Mouse (Mus musculus): ENCODE data around the gene Egfem1. TPM values are rescaled to one million over a fixed set of nuclear protein-coding genes. Genes with fewer than 3 reads are reported as not detected.

Egfem1 gene
- total and polyA plus RNA-seq, 3 experiments: not detected

GRCm38 (mm10) chr3:29176991-29177390 is 95.2 kb downstream of the Egfem1 start:
- no peak for DNase-seq (ENCODE audit: extremely low read depth)
- Histone ChIP-seq H3K36me3 (replicated peaks in 1 of 2; ENCODE audit: control insufficient read depth in 1 of 2, insufficient read depth in 1 of 2, low read length in 1 of 2) (no peaks in the 10 kb centered on the region), H3K9me3 (replicated peaks; ENCODE audit: low read length) (peaks cover 41% of the 10 kb centered on the region), H3K4me1 (ENCODE audit: control insufficient read depth in 1 of 2, insufficient read depth in 2 of 2) (no peaks in the 10 kb centered on the region), H3K9ac (ENCODE audit: insufficient read depth, low read depth) (no peak overlapping the region), H3K4me3 (replicated peaks in 1 of 3; ENCODE audit: low read depth in 2 of 3, low read length in 2 of 3, poor library complexity in 1 of 3) (no peak overlapping the region), H3K27me3 (replicated peaks) (no peaks in the 10 kb centered on the region), H3K27ac (ENCODE audit: insufficient read depth, low read depth) (no peak overlapping the region), H3K79me2 (replicated peaks; ENCODE audit: control insufficient read depth, extremely low read depth, insufficient read depth, poor library complexity, severe bottlenecking) (no peaks in the 10 kb centered on the region), H3K4me2 (ENCODE audit: insufficient read depth, low read depth, poor library complexity, severe bottlenecking) (no peak overlapping the region)
- dilution Hi-C loops (cut with MboI; ENCODE audit: extremely low pct_ligation_motif_present, extremely low pct_unique_long_range_greater_than_20kb, low sequenced_read_pairs): no loop called here
- TF ChIP-seq GABPA (IDR thresholded peaks at IDR 0.05; ENCODE audit: insufficient replicate concordance, low read depth, low read length) (no peak), ZC3H11A (IDR thresholded peaks at IDR 0.05; ENCODE audit: low read depth, low read length) (no peak), NRF1 (IDR thresholded peaks at IDR 0.05; ENCODE audit: low read depth, low read length) (no peak), TBP (conservative IDR thresholded peaks at IDR 0.05; ENCODE audit: low read depth, low read length) (no peak), ZMIZ1 (IDR thresholded peaks at IDR 0.05; ENCODE audit: low read depth, low read length) (no peak), CTCF (conservative IDR thresholded peaks at IDR 0.05 in 1 of 2, IDR thresholded peaks at IDR 0.05 in 1 of 2; ENCODE audit: low read depth in 2 of 2, low read length in 2 of 2) (no peak), CHD2 (IDR thresholded peaks at IDR 0.05; ENCODE audit: low read length) (no peak), SIN3A (IDR thresholded peaks at IDR 0.05; ENCODE audit: low read length) (no peak), POLR2AphosphoS2 (IDR thresholded peaks at IDR 0.05; ENCODE audit: low read depth, low read length) (no peak), JUN (IDR thresholded peaks at IDR 0.05; ENCODE audit: insufficient read depth, low read depth, low read length) (no peak), MAX (IDR thresholded peaks at IDR 0.05; ENCODE audit: low read length) (no peak), CHD1 (IDR thresholded peaks at IDR 0.05; ENCODE audit: low read depth, low read length) (no peak), MAFK (IDR thresholded peaks at IDR 0.05; ENCODE audit: insufficient replicate concordance, low read length) (no peak), JUND (conservative IDR thresholded peaks at IDR 0.05; ENCODE audit: low read depth, low read length) (no peak), ETS1 (conservative IDR thresholded peaks at IDR 0.05; ENCODE audit: low read depth, low read length) (no peak)
- in situ Hi-C loops (cut with MboI; ENCODE audit: low pct_ligation_motif_present, low pct_unique_long_range_greater_than_20kb, low sequenced_read_pairs): no loop called here

DNA sequence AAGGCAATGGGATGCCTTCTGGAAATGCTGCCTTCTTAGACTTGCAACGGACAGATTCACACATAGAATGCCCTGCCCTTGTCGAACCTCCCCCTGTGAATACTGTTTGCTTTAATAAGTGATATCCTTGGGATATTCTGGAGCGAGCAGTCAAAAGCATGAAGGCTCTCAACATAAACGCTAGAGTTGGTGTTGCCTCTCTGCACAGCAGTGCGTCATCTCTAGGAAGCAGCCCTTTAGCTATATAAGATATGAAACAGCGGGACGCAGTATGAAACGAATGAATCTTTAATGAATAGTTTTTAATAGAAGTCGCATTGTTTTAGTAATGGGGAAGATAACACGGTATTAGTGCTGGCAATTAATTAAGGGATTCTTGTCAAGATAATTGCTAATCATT is 101.2 kb downstream of the Egfem1 start:
- H3K9ac ChIP-seq (ENCODE audit: insufficient read depth, low read depth): no peak overlapping the region
- dilution Hi-C loops (cut with MboI; ENCODE audit: extremely low pct_ligation_motif_present, extremely low pct_unique_long_range_greater_than_20kb, low sequenced_read_pairs): no loop called here
- H3K36me3 ChIP-seq (replicated peaks in 1 of 2; ENCODE audit: control insufficient read depth in 1 of 2, insufficient read depth in 1 of 2, low read length in 1 of 2): no peaks in the 10 kb centered on the region
- no peak overlapping the region for H3K4me3 ChIP-seq (replicated peaks in 1 of 3; ENCODE audit: low read depth in 2 of 3, low read length in 2 of 3, poor library complexity in 1 of 3)
- no peak overlapping the region for H3K4me2 ChIP-seq (ENCODE audit: insufficient read depth, low read depth, poor library complexity, severe bottlenecking)
- DNase-seq (ENCODE audit: extremely low read depth): no peak
- H3K27ac ChIP-seq (ENCODE audit: insufficient read depth, low read depth): no peak overlapping the region
- no peaks in the 10 kb centered on the region for H3K79me2 ChIP-seq (replicated peaks; ENCODE audit: control insufficient read depth, extremely low read depth, insufficient read depth, poor library complexity, severe bottlenecking)
- in situ Hi-C loops (cut with MboI; ENCODE audit: low pct_ligation_motif_present, low pct_unique_long_range_greater_than_20kb, low sequenced_read_pairs): no loop called here
- H3K9me3 ChIP-seq (replicated peaks; ENCODE audit: low read length): peaks cover 44% of the 10 kb centered on the region
- H3K27me3 ChIP-seq (replicated peaks): no peaks in the 10 kb centered on the region
- H3K4me1 ChIP-seq (ENCODE audit: control insufficient read depth in 1 of 2, insufficient read depth in 2 of 2): no peaks in the 10 kb centered on the region
- TF ChIP-seq MEF2A (IDR thresholded peaks at IDR 0.05; ENCODE audit: borderline replicate concordance, low read depth, low read length) (no peak), PAX5 (IDR thresholded peaks at IDR 0.05; ENCODE audit: low read length) (no peak), CHD2 (IDR thresholded peaks at IDR 0.05; ENCODE audit: low read length) (no peak), TBP (conservative IDR thresholded peaks at IDR 0.05; ENCODE audit: low read depth, low read length) (no peak), CHD1 (IDR thresholded peaks at IDR 0.05; ENCODE audit: low read depth, low read length) (no peak), BHLHE40 (IDR thresholded peaks at IDR 0.05; ENCODE audit: low read depth, low read length) (no peak), SMC3 (IDR thresholded peaks at IDR 0.05; ENCODE audit: low read depth, low read length) (no peak), USF2 (conservative IDR thresholded peaks at IDR 0.05; ENCODE audit: low read depth, low read length) (no peak), E2F4 (IDR thresholded peaks at IDR 0.05; ENCODE audit: insufficient replicate concordance, low read depth, low read length) (no peak), GABPA (IDR thresholded peaks at IDR 0.05; ENCODE audit: insufficient replicate concordance, low read depth, low read length) (no peak), MAX (IDR thresholded peaks at IDR 0.05; ENCODE audit: low read length) (no peak), ZNF384 (IDR thresholded peaks at IDR 0.05; ENCODE audit: low read depth, low read length) (no peak), MXI1 (IDR thresholded peaks at IDR 0.05; ENCODE audit: low read depth, low read length) (no peak), NRF1 (IDR thresholded peaks at IDR 0.05; ENCODE audit: low read depth, low read length) (no peak), POLR2AphosphoS2 (IDR thresholded peaks at IDR 0.05; ENCODE audit: low read depth, low read length) (no peak), EP300 (IDR thresholded peaks at IDR 0.05; ENCODE audit: low read length) (no peak), JUND (conservative IDR thresholded peaks at IDR 0.05; ENCODE audit: low read depth, low read length) (no peak)
